Mouse (Mus musculus) liver (tissue): ENCODE data around the gene Hist1h2bc.
"Not testable (repeated sequence)": the region's sequence is repeated elsewhere in the genome, so short reads cannot be mapped to it uniquely, and the experiment has no call there.

ENCODE experiments used
- DNase-seq: peaks from one replicate; pipeline ENCODE4 v3.0.0-alpha.2; 2020; ENCODE audit warnings: mixed read lengths

The Hist1h2bc gene

DNA sequence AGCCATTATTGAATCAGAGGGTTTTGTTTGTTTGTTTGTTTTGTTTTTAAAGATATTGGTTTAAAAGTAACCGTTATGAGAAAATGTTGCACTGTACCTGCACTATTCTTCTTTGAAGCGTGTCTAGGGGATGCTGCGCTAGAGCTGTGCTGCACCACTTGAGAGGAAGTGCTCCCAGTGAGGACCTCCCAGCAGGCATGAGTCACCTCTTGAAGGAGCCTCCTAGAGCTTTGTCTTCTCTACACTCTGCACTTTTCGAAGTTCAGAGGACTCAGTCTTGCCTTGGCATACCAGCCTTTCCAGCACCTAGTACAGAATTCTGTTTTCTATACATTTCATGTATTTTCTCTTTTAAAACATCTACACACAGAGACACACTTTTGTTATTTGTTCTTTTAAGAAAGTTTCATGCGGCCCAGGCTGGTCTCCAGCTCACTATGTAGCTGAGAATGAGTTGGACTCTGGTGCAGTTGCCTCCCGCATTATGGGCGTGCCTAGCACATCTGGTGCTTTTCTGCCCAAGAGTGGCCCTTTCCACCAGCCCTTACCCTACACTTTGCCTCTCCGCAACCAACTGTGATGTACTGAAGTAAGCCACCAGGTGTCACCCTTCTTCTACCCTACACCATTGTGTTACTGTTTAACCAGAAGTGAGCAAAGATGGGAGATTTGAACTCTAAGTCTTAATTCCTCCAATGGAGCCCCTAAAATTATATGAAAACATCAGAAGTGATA is 17.0 kb downstream of the Hist1h2bc start:
- peak; percentile 75 for DNase-seq

- no peak for DNase-seq
Measured at GRCm38 (mm10) chr13:23702220-23702619, 18.2 kb downstream of the Hist1h2bc start.

- DNase-seq = not testable (repeated sequence)
Measured at GRCm38 (mm10) chr13:23702801-23703200, 18.8 kb downstream of the Hist1h2bc start.

DNA sequence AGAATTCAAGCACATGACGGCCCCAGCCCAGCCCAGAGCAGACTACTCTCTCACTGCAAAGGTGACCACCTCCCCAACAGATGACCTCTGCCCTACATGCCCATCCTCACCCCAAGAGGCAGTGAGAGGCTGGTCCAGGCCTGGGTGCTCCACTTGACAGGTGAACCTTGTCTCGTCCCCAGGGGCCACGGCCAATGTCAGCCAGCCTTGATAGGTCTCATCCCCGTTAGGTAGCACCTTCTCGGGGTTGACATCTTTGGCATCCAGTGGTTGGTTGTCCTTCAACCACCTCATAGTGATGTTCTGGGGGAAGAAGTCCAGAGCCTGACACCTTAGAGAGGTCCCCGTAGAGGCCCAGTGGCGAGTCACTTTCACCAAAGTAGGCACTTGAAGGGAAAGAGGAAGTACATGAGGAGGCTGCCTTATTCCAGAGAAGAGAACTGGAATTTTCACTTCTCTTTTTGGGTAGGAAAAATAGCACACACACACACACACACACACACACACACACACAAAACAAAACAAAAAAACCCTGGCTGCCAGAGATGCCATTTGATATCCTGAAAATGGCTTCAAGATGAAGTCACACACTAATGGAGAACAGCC is 21.9 kb downstream of the Hist1h2bc start:
- DNase-seq = no peak

- DNase-seq = no peak
Measured at GRCm38 (mm10) chr13:23706771-23707170, 22.8 kb downstream of the Hist1h2bc start.

DNA sequence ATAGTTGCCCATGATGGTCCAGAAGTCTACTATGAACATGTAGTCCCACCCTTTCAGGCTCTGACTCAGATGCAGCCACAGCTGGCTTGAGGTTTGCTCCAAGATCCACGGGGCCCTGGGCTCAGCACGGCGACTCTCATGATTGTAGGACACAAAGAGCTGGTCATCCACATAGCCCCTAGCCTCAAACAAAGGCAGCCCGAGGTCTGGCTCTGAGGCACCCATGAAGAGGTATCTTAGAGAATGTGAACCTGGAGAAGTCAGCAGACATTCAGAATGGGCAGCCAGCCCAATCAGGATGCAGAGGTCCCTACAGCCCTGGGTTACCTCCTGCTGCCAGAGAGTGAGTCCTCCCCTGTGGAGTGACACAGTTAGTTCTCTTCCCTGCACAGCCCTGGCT is 24.0 kb downstream of the Hist1h2bc start:
- no peak for DNase-seq

- no peak for DNase-seq
Measured at GRCm38 (mm10) chr13:23708654-23709053, 24.7 kb downstream of the Hist1h2bc start.

DNA sequence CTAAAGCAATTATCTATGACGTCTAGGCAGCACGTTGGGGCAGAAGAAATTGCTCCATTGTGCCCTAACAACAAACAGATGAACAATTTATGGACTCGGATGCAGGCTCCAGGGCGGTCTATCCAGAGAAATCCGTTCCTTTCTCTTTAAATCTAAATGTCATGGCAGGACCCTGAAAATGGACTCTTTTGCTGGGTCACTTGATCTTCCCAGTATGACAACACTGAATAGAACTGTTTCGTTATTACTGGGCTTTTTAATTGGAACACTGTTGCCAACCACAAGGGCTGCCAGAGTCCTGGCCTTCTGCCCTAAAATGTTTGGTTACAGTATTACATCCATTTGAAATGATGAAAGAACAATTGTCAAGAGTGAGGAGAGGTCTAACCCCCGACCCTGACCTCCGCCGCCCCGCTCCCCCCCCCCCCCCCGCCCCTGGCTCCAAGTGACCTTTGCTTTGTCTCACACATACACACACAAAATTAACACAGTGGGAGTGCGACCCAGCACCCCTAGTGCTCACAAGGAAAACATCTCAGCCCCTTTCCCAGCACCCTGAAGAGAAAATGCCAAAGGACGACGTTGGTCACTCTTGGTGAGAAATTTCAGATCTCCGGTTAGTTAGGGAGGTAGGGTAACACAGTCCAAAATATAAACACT is 25.8 kb downstream of the Hist1h2bc start:
- DNase-seq = no peak

DNA sequence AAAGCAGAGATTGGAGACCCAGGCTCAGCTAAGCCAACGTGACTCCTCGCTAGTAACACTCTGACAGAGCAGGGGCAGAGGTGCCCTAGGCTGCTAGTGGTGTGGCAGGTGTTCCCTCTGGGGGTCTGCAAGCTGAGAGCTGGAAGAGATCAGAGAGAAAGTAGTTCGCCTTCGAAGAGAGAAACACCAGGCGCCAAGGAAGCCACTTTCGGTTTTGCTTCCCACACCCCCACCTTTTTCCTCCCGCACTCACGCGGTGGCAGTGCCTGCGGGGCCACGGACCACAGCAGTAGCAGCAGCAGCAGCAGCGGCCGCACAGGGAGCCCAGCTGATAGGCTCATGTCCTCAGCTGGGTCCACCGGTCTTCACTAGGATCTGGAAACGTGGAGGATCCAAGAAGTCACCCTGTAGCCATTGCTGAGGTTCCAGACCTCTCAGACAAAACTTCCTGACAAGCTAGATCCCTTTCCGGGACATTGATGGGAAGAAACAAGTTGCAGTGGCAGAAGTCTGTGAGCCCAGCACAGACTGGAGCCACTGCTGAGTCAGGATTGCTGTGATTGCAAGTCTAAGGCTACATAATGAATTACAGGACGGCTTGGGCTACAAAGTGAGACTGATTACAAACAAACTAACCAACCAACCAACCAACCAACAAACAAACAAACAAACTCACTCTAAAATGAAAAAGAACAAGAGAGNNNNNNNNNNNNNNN is 26.5 kb downstream of the Hist1h2bc start, which contains the start of gene Hfe:
Hfe (minus strand) TSS at position 481 of the 716 bp plus-strand sequence.
- DNase-seq = peak; percentile 42

DNA sequence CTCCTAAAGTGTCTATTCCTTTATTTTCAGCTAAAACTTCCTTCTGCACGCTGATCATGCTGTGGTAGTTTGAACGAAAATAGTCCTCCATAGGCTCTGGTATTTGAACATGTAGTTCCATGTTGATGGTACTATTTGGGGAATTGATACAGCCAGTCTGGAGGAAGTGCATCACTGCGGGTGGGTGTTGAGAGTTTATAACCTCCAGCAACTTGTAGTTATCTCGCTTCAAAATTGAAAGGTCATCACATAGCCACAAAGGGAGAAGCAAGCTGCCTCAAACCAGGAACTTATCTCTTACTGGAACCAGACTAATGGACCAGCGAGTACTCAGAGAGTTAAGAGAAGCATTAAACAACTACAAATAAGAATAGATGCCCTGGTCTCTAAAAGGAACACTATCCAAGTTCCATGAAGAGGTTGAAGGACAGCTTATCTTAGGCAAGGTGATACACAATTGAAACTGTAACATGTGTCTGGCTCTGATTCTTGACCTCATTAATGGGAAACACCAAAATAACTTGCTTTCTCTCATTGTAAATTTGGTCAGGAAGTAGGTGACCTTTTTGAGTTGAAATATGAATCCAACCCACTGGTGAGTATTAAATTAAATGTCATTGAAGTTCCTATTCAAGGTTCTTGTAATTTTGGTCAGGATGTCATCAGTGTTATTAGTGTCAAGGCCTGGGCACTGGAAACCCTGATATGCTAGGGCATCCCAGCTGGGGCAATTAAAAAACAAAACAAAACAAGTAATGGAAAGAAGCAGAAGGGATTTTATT is 32.5 kb downstream of the Hist1h2bc start:
- no peak for DNase-seq

GRCm38 (mm10) chr13:23717176-23717575 is 33.2 kb downstream of the Hist1h2bc start:
- DNase-seq = no peak

DNA sequence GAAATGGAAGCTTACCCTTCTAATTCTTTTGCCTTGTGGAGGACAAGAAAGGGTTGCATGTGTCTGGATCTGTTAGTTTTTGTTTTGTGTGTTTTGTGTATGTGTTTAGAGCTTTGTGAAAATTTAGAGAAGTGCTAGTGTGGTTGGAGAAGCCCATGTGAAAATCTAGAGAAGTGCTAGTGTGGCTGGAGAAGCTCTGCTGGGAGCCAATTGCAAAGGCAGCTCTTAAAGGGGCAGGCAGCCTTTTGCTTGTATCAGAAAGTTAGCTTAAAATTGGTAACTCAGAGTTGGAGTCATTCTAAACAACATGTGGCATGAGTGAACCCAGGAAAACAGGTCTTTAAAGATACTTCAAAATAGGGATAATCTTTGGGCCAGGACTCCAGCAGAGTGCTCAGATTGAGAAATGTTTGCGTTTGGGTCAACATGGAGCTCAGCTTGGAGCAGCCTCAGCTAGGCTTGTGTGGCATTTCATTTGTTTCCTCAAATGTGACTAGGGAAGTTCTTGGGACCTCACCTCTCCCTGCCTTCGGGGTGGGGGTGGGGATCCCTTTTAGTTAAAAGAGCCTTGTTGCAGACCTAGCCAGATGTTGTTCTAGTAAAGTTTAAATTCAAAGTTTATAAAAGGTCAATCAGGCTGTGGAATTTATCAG is 33.7 kb downstream of the Hist1h2bc start:
- not testable (repeated sequence) for DNase-seq

DNA sequence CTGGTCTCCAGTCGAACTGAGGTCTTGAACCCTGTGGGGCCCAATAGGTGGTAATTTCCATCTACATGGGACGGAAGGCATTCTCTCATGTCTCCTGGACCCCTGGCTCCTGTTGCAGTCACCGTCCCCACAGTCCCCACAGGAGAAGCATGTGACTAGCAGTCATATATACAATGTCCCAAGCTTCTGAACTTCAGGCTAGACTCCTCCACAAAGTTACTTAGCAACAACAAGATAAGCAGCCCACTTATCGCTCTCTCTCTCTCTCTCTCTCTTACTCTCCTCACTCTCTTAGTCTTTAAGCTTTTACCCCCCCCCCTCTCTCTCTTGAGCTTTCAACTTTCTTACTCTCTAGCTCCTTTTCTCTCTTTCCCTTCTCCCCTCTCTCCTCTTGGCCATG is 40.2 kb downstream of the Hist1h2bc start:
- DNase-seq = no peak

DNA sequence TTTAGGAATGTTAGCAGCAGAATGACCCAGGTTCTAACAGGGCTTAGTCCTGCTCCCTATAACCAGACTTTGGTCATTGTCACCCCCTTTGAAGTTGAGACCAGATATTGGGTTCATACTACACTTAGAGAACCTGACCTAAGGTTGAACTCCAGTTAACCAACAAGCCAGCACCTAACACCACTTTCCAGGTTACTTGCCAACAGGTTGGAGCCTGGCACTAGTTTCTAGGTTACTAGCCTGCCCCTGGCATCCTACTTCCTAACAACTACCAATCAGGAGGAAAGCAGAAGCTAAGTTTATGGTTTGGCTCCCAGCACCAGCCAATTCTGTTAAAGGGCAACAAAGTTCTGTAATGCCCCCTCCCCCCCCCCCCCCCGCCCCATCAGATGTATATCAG is 41.2 kb downstream of the Hist1h2bc start:
- DNase-seq = no peak

- peak; percentile 58 for DNase-seq
Measured at GRCm38 (mm10) chr13:23728472-23729191, 44.6 kb downstream of the Hist1h2bc start.

DNA sequence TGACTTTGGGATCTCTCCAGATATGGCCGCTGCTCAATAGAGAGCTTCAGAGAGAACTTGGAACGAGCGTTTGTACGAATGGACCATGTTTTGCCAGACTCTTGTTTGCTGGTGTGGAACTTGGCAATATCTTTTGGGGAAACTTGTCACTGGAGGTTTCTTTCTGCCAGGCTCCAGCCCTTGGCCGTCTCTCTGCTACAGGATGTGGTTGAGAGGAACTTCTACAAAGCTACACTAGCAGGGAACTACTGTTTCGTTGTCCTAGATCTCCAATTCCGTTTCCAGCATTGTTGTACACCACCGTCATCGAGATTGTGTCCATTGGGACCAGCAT is 45.2 kb downstream of the Hist1h2bc start:
- DNase-seq = no peak

DNA sequence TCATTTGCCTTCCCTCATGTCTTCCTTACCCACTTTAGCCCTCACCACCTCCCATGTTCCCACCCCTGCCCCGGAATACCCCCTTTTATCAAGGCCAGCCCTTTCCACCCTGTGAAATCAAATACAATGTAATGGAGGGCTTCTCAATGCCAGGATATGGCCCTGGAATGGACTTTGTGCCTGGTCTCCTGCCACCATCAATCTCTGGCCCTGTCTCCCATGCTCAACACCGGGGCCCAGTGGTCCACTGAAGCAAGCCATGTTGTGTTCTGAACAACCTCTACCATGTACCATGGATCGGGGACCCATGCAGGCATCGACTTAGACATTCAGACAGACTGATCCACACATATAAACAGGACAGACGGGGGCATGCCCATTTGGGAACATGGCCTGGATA is 45.7 kb downstream of the Hist1h2bc start:
- no peak for DNase-seq

DNA sequence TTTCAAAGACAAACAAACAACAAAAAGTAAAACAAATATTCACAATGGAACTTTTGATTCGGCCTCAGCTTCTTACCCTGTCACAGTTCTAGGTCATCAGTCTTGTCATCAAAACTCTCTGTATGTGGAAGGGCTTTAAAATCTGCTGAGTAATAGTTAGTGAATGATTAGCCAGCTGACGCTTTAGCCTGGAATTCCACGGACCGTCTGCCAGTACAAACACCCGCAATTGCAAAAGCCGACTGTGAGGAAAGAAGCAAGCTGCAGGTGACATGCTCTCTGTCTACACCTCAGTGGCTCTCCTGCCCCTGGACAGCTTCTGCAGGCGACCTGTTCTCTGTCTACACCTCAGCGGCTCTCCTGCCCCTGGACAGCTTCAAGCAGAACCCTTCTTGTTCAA is 46.5 kb downstream of the Hist1h2bc start:
- no peak for DNase-seq

DNA sequence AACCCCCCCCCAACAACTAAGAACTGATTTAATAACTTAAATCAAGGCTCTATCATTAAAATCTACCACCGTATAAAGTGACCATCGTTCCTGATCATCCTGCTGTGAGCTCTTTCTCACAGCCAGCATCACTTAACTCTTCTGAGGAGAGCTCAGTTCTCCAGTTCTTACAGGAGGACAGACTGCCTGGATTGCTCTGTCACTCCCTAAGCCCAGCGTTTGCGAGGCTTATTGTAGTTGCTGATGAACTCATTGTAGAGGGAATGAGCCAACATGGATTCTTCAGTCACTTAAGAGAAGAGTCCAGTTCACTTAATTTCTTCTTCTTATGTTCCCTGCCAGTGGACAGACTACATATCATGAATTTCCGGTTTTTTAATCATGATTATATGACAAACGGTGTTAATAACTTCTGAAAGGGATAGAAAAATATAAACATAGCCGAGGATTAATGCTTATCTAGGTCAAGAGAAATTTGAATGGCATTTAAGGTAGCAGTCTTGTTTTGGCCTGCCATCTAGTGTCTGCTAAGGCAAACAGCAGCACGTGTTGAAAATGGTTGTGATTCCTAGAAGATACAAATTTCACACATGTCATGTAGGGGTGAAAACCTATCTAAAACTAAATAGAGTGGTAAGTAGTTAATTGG is 48.3 kb downstream of the Hist1h2bc start:
- DNase-seq = no peak

DNA sequence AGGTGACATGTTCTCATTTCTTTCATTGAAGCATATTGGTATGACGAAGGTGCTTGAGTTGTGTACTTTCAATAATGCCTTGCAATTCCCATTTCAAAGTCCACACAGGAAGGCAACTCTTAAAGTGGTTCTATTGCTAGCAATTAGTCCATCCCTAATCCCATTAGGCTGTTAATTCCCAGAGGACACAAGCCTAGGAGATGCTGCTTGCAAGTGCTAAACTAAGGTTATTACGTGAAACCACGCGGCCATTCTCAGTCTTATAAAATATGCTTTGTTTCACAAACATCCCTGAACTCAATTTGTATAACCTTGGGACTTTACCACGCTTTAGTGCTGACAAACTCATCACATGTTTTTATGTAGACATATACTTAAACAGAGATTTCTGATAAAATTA is 53.1 kb downstream of the Hist1h2bc start:
- no peak for DNase-seq

- DNase-seq = peak; percentile 65
Measured at GRCm38 (mm10) chr13:23738041-23738440, 54.0 kb downstream of the Hist1h2bc start.
